Mouse (Mus musculus) G1E (cell line): ENCODE results near the gene Zcchc18.

Experiments
- CTCF ChIP-seq: IDR thresholded peaks from 2 replicates; pipeline ENCODE4 v1.5.1; 2012; ENCODE audit warnings: low read depth, low read length, inconsistent platforms, mixed read lengths
- GATA1 ChIP-seq: IDR thresholded peaks from 2 replicates; pipeline ENCODE4 v1.6.1; 2012; ENCODE audit warnings: borderline replicate concordance, low read length, inconsistent platforms, mixed read lengths
- GATA2 ChIP-seq: IDR thresholded peaks from 2 replicates; pipeline ENCODE4 v1.6.1; 2012; ENCODE audit warnings: low read depth, low read length, inconsistent platforms, borderline replicate concordance
- TAL1 ChIP-seq: conservative IDR thresholded peaks from 2 replicates; pipeline ENCODE4 v1.6.1; 2012; ENCODE audit warnings: low read depth, low read length, inconsistent platforms, mixed read lengths

- no peak for TF ChIP-seq CTCF
- no peak for TF ChIP-seq TAL1
- no peak for TF ChIP-seq GATA1
- no peak for TF ChIP-seq GATA2
Observed at GRCm38 (mm10) chrX:136992191-136992965, 577 bp upstream of the Zcchc18 start.
